Mouse (Mus musculus) c-Kit-positive CD71-positive TER-119-negative erythroid progenitor cells, embryonic 14.5 days (primary cell): Measurements from ENCODE around the gene Gfod1.

Source experiments
- DNase-seq: peaks from one replicate; pipeline ENCODE4 v3.0.0-alpha.2; 2013; ENCODE audit warnings: low read depth

Gene Gfod1

GRCm38 (mm10) chr13:43152005-43152520 lies 151.9 kb downstream of the Gfod1 start:
- no peak for DNase-seq

GRCm38 (mm10) chr13:43149661-43150060 lies 154.3 kb downstream of the Gfod1 start:
- DNase-seq, result no peak

GRCm38 (mm10) chr13:43148692-43149091 lies 155.3 kb downstream of the Gfod1 start:
- DNase-seq, result no peak

GRCm38 (mm10) chr13:43146515-43147258 lies 157.3 kb downstream of the Gfod1 start:
- no peak for DNase-seq
